Mouse (Mus musculus): ENCODE measurements around the gene Klrg1. TPM values are rescaled to one million over a fixed set of nuclear protein-coding genes. Genes with fewer than 3 reads are reported as not detected.

Klrg1 gene
- total and polyA plus RNA-seq, 3 experiments = 0.28 to 1.0 TPM; not detected in 1

- no peak for TF ChIP-seq RAD21 (IDR thresholded peaks at IDR 0.05; ENCODE audit: low read depth, low read length)
- peak; percentile 81 for TF ChIP-seq SIN3A (IDR thresholded peaks at IDR 0.05; ENCODE audit: low read length)
- peak; percentile 90 for TF ChIP-seq TCF12 (IDR thresholded peaks at IDR 0.05; ENCODE audit: low read depth, low read length)
- 0 out of 2 replicates have a peak, but pooled peaks have one; percentile 10 for TF ChIP-seq BHLHE40 (IDR thresholded peaks at IDR 0.05; ENCODE audit: borderline replicate concordance, low read depth, low read length)
- TF ChIP-seq MAZ (IDR thresholded peaks at IDR 0.05; ENCODE audit: low read depth, low read length) = no peak
- TF ChIP-seq ELF1 (IDR thresholded peaks at IDR 0.05; ENCODE audit: low read depth, low read length) = 0 out of 2 replicates have a peak, but pooled peaks have one; percentile 33
- no peak for TF ChIP-seq NELFE (IDR thresholded peaks at IDR 0.05; ENCODE audit: low read depth, low read length)
- TF ChIP-seq MAFK (IDR thresholded peaks at IDR 0.05; ENCODE audit: borderline replicate concordance, low read depth, low read length) = peak; percentile 82; the same call in 1 of the 2 replicates
- 0 out of 2 replicates have a peak, but pooled peaks have one; percentile 18 for TF ChIP-seq HCFC1 (IDR thresholded peaks at IDR 0.05; ENCODE audit: low read depth, low read length)
- no peak for TF ChIP-seq USF2 (IDR thresholded peaks at IDR 0.05; ENCODE audit: borderline replicate concordance in 1 of 2, insufficient read depth in 1 of 2, low read depth in 1 of 2, low read length in 2 of 2)
- TF ChIP-seq GABPA (IDR thresholded peaks at IDR 0.05; ENCODE audit: low read depth, low read length) = no peak
- TF ChIP-seq MAX (IDR thresholded peaks at IDR 0.05; ENCODE audit: low read length) = no peak
Observed at GRCm38 (mm10) chr6:122291735-122292134, 9.1 kb upstream of the Klrg1 start (continued).

GRCm38 (mm10) chr6:122291264-122291663, 8.6 kb upstream of the Klrg1 start:
- no peak for DNase-seq (ENCODE audit: low read depth, low spot score)
- Histone ChIP-seq H3K79me2 (ENCODE audit: control insufficient read depth, insufficient read depth, low read length, poor library complexity) (no peaks in the 10 kb centered on the region), H3K9ac (ENCODE audit: control insufficient read depth, low read depth, low read length, poor library complexity, severe bottlenecking) (no peak overlapping the region), H3K27ac (ENCODE audit: control insufficient read depth, low read depth, low read length) (no peak overlapping the region; the same call in 1 of the 2 replicates), H3K9me3 (replicated peaks; ENCODE audit: insufficient read depth, low read length) (no peaks in the 10 kb centered on the region), H3K36me3 (ENCODE audit: control insufficient read depth in 1 of 2, insufficient read depth in 2 of 2, low read length in 2 of 2) (peaks cover 0 to 21% of the 10 kb centered on the region in 2 experiments; a peak in 2 of 4 replicates), H3K4me3 (ENCODE audit: control insufficient read depth in 1 of 2, insufficient read depth in 1 of 2, low read depth in 2 of 2, low read length in 2 of 2) (no peak overlapping the region), H3K4me1 (ENCODE audit: control insufficient read depth in 1 of 2, insufficient read depth in 2 of 2, low read length in 2 of 2) (peaks cover 21 to 35% of the 10 kb centered on the region in 2 experiments), H3K27me3 (ENCODE audit: control insufficient read depth in 1 of 2, insufficient read depth in 2 of 2, low read length in 2 of 2) (no peaks in the 10 kb centered on the region)
- TF ChIP-seq RAD21 (IDR thresholded peaks at IDR 0.05; ENCODE audit: low read depth, low read length) (no peak), ZKSCAN1 (IDR thresholded peaks at IDR 0.05; ENCODE audit: low read depth, low read length) (no peak), MYC (IDR thresholded peaks at IDR 0.05; ENCODE audit: low read depth, low read length) (0 out of 2 replicates have a peak, but pooled peaks have one; percentile 1), MAZ (IDR thresholded peaks at IDR 0.05; ENCODE audit: low read depth, low read length) (0 out of 2 replicates have a peak, but pooled peaks have one; percentile 1)

DNA sequence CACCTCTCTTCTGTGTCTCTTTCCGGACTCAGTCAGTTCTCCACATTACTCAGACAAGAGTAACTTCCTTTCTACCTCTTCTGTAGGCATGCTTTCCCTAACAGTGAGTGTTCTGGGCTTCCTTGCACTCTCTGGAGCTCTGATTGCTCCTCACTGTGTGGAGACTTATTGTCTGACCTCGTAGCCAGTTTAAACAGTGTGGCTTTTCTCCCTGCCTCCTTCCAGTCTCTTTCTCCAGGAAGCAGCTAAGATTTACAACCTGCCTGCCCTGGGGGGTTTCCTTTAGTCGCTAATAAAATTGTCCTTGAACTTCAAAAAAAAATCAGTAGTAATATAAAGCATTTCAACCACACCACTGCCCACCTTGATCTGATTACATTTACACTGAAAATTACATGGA, 7.6 kb upstream of the Klrg1 start:
- no peak for TF ChIP-seq GABPA (IDR thresholded peaks at IDR 0.05; ENCODE audit: low read depth, low read length)
- TF ChIP-seq CTCF (IDR thresholded peaks at IDR 0.05 in 2 of 3, conservative IDR thresholded peaks at IDR 0.05 in 1 of 3; ENCODE audit: control insufficient read depth in 1 of 3, insufficient read depth in 1 of 3, low read depth in 2 of 3, low read length in 3 of 3, poor library complexity in 1 of 3, severe bottlenecking in 1 of 3) = no peak
- TF ChIP-seq SMC3 (IDR thresholded peaks at IDR 0.05; ENCODE audit: low read depth, low read length) = no peak
- TF ChIP-seq HCFC1 (IDR thresholded peaks at IDR 0.05; ENCODE audit: low read depth, low read length) = no peak
- DNase-seq (ENCODE audit: low read depth, low spot score) = no peak
- no peak overlapping the region for H3K27ac ChIP-seq (ENCODE audit: control insufficient read depth, low read depth, low read length)

More for the DNA sequence above, 7.6 kb upstream of the Klrg1 start:
- peaks cover 0 to 21% of the 10 kb centered on the region in 2 experiments; a peak in 2 of 4 replicates for H3K36me3 ChIP-seq (ENCODE audit: control insufficient read depth in 1 of 2, insufficient read depth in 2 of 2, low read length in 2 of 2)
- H3K9me3 ChIP-seq (replicated peaks; ENCODE audit: insufficient read depth, low read length) = no peaks in the 10 kb centered on the region
- H3K4me1 ChIP-seq (ENCODE audit: control insufficient read depth in 1 of 2, insufficient read depth in 2 of 2, low read length in 2 of 2) = peaks cover 21 to 35% of the 10 kb centered on the region in 2 experiments
- no peaks in the 10 kb centered on the region for H3K79me2 ChIP-seq (ENCODE audit: control insufficient read depth, insufficient read depth, low read length, poor library complexity)
- no peak overlapping the region for H3K9ac ChIP-seq (ENCODE audit: control insufficient read depth, low read depth, low read length, poor library complexity, severe bottlenecking)
- no peak overlapping the region for H3K4me3 ChIP-seq (ENCODE audit: control insufficient read depth in 1 of 2, insufficient read depth in 1 of 2, low read depth in 2 of 2, low read length in 2 of 2)
- no peaks in the 10 kb centered on the region for H3K27me3 ChIP-seq (ENCODE audit: control insufficient read depth in 1 of 2, insufficient read depth in 2 of 2, low read length in 2 of 2)
